Mouse (Mus musculus): ENCODE measurements around the gene Nectin3.

Gene Nectin3

DNA sequence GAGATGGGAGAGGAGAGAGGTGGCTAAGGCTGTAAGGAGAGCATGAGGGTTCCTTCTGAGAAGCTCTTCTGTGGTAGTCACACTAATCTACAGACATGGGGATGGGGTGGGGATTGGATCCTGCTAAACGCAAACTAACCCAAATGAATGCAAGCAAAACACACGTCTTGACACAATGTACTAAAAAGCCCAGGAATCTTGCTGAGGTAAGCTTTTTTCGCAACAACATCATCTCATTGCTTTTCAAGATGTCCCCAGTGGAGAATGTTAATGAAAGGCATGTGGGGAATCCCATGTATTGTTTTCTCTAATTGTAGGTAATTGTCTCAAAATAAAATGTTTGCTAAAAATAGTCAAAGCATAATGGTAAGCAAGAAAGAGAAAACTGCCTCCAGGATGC lies 141.7 kb downstream of the Nectin3 start:
- no peak for TF ChIP-seq POU5F1 (IDR thresholded peaks at IDR 0.05; ENCODE audit: borderline replicate concordance, low read length)
- TF ChIP-seq CTCF (conservative IDR thresholded peaks at IDR 0.05; ENCODE audit: low read length), result no peak
- TF ChIP-seq NANOG (IDR thresholded peaks at IDR 0.05; ENCODE audit: borderline replicate concordance, low read length), result no peak
- peaks cover 28% of the 10 kb centered on the region for H3K9me3 ChIP-seq (ENCODE audit: low read length)
- no peaks in the 10 kb centered on the region for H3K4me1 ChIP-seq (replicated peaks; ENCODE audit: low read depth, low read length)
- no peaks in the 10 kb centered on the region for H3K27me3 ChIP-seq (ENCODE audit: insufficient read depth, low read length)
- H3K36me3 ChIP-seq (ENCODE audit: insufficient read depth, low read length), result no peaks in the 10 kb centered on the region
- no peak overlapping the region for H3K4me3 ChIP-seq (replicated peaks; ENCODE audit: low read length)
